Mouse (Mus musculus) kidney, embryonic 16.5 days (tissue): ENCODE measurements at regions not wholly inside any gene's neighbourhood (a gene's known extent, or its start where the extent isn't known, plus 50 kb on each side); places are given as distances from the start of the nearest gene placed in this dataset.
"Not testable (repeated sequence)": the region's sequence is repeated elsewhere in the genome, so short reads cannot be mapped to it uniquely, and the experiment has no call there.

Source experiments
- ATAC-seq: fragments of 200-750 bp; cut with Nextera tagmentation; 2 replicates; pipeline ENCODE4 v1.8.0; 2017; ENCODE audit warnings: moderate TSS enrichment; ENCODE audit not compliant: low FRiP score, low TSS enrichment
- H3K27ac ChIP-seq: fragments of 300-500 bp; sonication (generic); 2 replicates; pipeline ENCODE4 v1.5.1; 2014; ENCODE audit warnings: low read length
- H3K27me3 ChIP-seq: fragments of 300-500 bp; sonication (generic); 2 replicates; pipeline ENCODE4 v1.6.1; 2014; ENCODE audit warnings: low read length, control low read depth, mixed read lengths; ENCODE audit not compliant: insufficient read depth
- H3K36me3 ChIP-seq: fragments of 300-500 bp; sonication (generic); 2 replicates; pipeline ENCODE4 v1.6.1; 2014; ENCODE audit warnings: low read length, control low read depth, mixed read lengths; ENCODE audit not compliant: insufficient read depth
- H3K4me1 ChIP-seq: fragments of 300-500 bp; sonication (generic); 2 replicates; pipeline ENCODE4 v1.6.1; 2014; ENCODE audit warnings: low read length, control low read depth, mixed read lengths; ENCODE audit not compliant: insufficient read depth
- H3K4me2 ChIP-seq: fragments of 300-500 bp; sonication (generic); replicated peaks from 2 replicates; pipeline ENCODE4 v1.6.1; 2014; ENCODE audit warnings: low read depth, low read length
- H3K4me3 ChIP-seq: fragments of 300-500 bp; sonication (generic); 2 replicates; pipeline ENCODE4 v1.5.1; 2014; ENCODE audit warnings: mild to moderate bottlenecking, low read length
- H3K9ac ChIP-seq: fragments of 300-500 bp; sonication (generic); replicated peaks from 2 replicates; pipeline ENCODE4 v1.6.1; 2014; ENCODE audit warnings: low read length
- H3K9me3 ChIP-seq: fragments of 300-500 bp; sonication (generic); 2 replicates; pipeline ENCODE4 v1.6.1; 2016; ENCODE audit warnings: low read length, control low read depth
- WGBS: fragments of 180-500 bp; shearing (Covaris S2); extraction: QIAGEN DNeasy Blood & Tissue Kit; methylation state at CpG from one replicate; pipeline ENCODE4 v1.1.7; 2014; 5-methylcytosine and 5-hydroxymethylcytosine counted together

DNA sequence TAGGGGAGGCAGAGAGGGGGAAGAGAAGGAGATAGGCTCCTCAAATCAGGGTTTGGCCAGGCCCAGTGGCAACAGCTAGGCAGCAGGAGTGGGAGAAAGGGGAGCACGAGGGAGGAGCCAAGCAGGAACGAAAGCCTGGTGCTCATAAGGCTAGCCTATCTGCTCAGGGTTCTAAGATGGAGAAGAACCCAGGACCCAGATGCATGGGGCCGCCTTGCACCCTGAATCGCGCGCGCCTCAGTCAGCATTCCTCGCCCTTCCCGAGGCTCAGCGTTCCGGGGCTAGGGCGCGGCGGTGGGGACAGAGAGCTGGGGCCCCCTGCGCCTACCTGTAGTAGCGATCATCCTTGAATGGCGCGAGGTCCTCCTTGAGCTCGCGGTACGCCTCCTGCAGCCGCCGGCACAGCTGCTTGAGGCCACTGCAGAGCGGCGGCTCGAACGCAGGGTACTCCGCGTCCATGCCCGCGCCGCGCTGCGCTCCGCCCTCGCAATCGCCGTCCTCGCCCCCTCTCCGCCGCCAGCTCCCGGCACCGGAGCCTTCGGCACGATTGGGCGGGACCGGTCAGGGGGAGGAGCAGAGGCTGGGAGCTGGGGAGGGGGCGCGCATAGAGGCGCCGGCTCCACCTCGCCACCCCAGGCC is 60.1 kb downstream of the Dynlt1b start:
- H3K9ac ChIP-seq, H3K9me3 ChIP-seq, H3K4me1 ChIP-seq, H3K27ac ChIP-seq, H3K36me3 ChIP-seq, H3K27me3 ChIP-seq: not testable (repeated sequence)
- H3K4me3 ChIP-seq: peak overlapping the region; percentile 21; the same call in 1 of the 2 replicates
- ATAC-seq: peak; percentile 73
- peak overlapping the region; percentile 35 for H3K4me2 ChIP-seq
- WGBS: under 1% methylated on average over 21 of the region's 52 CpGs

DNA sequence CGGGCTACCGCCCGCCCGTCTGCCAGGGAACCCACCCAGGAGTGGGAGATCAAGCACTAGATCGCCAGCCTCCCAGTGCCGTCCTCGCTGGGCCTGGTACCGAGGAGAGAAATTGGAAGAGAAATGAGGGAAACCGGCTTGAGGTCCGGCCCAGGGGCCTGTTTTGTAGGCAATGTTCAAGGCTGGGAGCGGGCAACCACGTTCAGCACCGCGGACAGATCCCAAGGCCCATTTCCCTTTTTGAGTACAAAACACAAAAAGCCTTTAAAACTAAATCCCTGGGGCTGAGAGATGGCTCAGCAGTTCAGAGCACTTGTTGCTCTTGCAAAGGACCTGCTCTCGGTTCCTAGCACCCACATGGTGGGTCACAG is 60.6 kb downstream of the Dynlt1b start:
- WGBS: no CpG with 5 or more reads among the region's 15 CpGs

DNA sequence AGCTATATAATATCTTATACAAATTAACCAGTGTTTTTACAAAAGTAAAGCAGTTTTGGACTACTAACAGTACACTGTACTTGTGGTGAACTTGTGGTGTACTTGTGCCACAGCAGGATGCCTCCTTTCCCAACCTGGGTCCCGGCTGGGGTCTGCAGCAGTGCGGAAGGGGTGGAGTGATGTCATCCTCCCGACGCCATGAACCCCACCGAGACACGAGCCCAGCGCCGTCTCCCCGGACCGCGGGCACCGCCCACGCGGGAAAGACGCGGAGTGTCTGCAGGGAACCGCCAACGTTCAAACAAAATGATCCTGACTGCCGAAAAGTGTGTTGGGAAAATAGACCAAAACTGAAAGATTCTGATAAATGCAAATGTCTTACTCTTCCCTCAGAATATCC is 62.6 kb downstream of the Dynlt1b start:
- 0 out of 2 replicates have a peak overlapping the region, but pooled peaks have one; percentile 17 for H3K4me2 ChIP-seq
- H3K9me3 ChIP-seq, ATAC-seq, H3K27me3 ChIP-seq, H3K4me3 ChIP-seq, H3K27ac ChIP-seq, H3K36me3 ChIP-seq, H3K9ac ChIP-seq, H3K4me1 ChIP-seq: not testable (repeated sequence)
- 27% methylated on average over 19 of the region's 19 CpGs for WGBS

More for the DNA sequence above, 60.6 kb downstream of the Dynlt1b start:
- H3K36me3 ChIP-seq, H3K4me3 ChIP-seq, H3K9ac ChIP-seq, H3K4me2 ChIP-seq, H3K27me3 ChIP-seq, H3K9me3 ChIP-seq, H3K27ac ChIP-seq, H3K4me1 ChIP-seq: not testable (repeated sequence)
- peak; percentile 70 for ATAC-seq

DNA sequence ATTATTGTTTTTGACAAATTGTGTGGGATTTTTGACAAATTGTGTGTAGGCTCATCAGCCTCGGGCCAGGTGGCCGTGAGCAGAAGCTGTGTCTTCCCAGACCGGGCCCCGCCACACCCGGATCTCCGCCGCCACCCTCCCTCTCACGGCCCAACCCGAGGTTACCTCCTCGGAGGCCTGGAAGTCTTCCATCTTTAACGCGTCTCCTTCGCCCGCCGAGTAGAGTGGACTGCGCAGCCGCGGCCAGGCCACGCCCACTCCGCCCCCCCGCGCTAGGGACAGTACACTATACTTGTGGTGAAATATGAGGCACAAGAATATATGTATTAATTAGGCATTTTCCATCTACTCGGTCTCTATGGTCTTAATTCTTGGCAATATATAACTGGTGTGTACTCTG is 63.0 kb downstream of the Dynlt1b start:
- H3K36me3 ChIP-seq, H3K9me3 ChIP-seq, H3K27me3 ChIP-seq, H3K9ac ChIP-seq, H3K4me1 ChIP-seq, ATAC-seq, H3K27ac ChIP-seq, H3K4me3 ChIP-seq, H3K4me2 ChIP-seq: not testable (repeated sequence)
- 29% methylated on average over 21 of the region's 23 CpGs for WGBS

DNA sequence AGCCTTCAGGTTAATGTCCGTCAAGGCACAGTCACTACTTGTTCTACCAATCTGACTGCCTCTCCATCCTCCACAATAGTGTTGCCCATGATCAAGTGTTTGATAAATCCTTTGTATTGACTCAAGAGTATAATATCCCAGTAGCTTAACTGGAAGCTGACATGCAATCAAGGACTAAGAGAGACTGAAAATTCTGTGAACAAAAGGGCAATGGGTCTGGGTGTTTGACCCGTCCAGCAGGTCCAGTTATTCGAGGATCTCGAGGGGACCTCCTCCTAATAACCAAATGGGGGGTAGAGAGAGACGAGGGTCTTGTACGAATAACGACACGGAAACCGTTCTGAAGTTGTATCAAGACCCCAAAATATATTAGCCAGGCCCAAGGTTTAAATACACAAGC is 66.6 kb downstream of the Dynlt1b start:
- 83% methylated on average over 9 of the region's 9 CpGs for WGBS
- H3K27me3 ChIP-seq, H3K9ac ChIP-seq, H3K36me3 ChIP-seq, H3K27ac ChIP-seq, H3K4me2 ChIP-seq, H3K4me3 ChIP-seq, H3K4me1 ChIP-seq, ATAC-seq, H3K9me3 ChIP-seq: not testable (repeated sequence)

DNA sequence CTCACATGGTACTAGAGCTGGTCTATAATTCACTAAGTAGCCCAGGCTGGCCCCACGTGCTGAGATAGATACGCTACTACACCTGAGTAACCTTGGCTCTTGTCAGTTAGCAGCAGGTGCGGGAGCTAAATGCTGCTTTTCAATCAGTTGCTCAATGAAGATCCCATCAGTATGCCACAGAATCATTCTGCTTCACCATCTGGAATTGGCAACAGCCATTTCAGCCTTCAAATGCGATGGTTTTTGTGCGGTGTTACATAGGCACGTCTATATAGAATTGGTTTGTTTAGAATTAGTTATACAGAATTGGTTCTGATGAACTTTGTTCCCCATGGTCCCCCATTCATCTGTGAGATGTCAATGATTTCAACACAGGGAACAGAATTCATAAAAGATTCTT is 72.8 kb downstream of the Dynlt1b start:
- not testable (repeated sequence) for H3K4me1 ChIP-seq, H3K27ac ChIP-seq, H3K4me2 ChIP-seq, H3K36me3 ChIP-seq, H3K9me3 ChIP-seq, H3K9ac ChIP-seq, H3K4me3 ChIP-seq, H3K27me3 ChIP-seq, ATAC-seq
- WGBS: 93% methylated on average over 4 of the region's 6 CpGs

DNA sequence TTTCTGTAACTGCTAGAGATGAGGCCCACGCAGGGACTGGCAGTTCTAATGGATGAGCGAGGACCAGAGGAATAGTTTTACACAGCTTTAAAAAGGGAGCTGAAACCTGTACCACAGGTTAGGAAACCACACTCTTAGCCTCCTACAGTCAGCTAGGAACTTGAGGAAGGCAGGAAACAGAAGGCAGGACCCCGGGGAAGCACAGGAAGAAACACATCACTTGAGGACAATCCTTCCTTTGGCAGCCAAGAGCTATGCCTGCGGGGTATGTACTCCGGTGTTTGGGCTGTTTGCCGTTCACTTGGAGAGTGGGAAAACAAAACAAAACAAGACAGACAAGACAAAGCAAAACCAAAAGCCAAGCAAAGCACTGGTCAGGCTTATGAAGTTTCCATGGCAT is 76.0 kb downstream of the Dynlt1b start:
- not testable (repeated sequence) for H3K36me3 ChIP-seq, H3K4me1 ChIP-seq, H3K9ac ChIP-seq, H3K27me3 ChIP-seq, H3K9me3 ChIP-seq, H3K4me2 ChIP-seq, H3K4me3 ChIP-seq, ATAC-seq, H3K27ac ChIP-seq
- WGBS: 76% methylated on average over 6 of the region's 6 CpGs

DNA sequence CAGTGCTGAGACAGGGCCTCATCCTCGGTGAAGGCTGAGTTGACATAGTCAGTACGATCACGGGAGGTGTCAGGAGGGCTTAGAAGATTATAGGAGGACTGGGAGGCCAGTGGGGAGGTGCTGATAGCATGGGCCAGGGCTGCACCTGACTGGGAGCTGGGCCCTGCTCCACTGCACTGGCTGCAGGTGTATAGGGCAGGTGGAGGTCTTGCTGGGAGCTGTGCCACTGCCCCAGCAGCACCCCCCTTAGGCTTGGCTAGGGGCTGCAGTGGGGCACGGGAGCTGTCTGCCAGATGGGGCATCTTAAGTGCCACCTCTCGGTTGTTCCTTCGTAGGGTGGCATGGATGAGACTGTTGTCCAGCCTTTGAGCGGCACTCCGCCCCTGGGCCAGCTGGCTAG is 85.2 kb downstream of the Dynlt1b start:
- H3K4me3 ChIP-seq: not testable (repeated sequence)
- 91% methylated on average over 5 of the region's 8 CpGs for WGBS

DNA sequence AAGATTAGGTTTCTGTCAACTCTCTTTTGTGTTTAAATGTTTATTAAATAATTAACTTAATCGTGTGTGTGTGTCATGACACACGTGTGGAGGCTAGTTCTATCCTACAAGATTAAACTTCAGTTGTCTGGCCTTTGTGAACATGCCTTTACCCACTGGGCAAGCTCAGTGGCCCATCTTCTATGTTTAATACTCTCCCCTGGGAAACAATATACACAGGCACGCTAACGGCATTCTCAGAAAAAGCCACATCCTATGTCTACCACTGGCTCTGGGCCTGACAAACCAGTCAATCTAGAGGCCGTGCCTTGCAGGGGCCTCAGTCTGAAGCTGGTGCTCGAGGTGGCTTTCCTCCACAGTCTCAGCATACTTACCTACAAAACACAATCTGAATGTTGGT is 82.4 kb upstream of the Dynlt1c start:
- not testable (repeated sequence) for H3K4me2 ChIP-seq, ATAC-seq
- WGBS: 83% methylated on average over 5 of the region's 6 CpGs

More for the DNA sequence above, 85.2 kb downstream of the Dynlt1b start:
- not testable (repeated sequence) for H3K27ac ChIP-seq, H3K27me3 ChIP-seq, H3K9ac ChIP-seq, H3K9me3 ChIP-seq, H3K36me3 ChIP-seq, H3K4me2 ChIP-seq, H3K4me1 ChIP-seq
- ATAC-seq: 0 out of 2 replicates have a peak, but pooled peaks have one; percentile 13

DNA sequence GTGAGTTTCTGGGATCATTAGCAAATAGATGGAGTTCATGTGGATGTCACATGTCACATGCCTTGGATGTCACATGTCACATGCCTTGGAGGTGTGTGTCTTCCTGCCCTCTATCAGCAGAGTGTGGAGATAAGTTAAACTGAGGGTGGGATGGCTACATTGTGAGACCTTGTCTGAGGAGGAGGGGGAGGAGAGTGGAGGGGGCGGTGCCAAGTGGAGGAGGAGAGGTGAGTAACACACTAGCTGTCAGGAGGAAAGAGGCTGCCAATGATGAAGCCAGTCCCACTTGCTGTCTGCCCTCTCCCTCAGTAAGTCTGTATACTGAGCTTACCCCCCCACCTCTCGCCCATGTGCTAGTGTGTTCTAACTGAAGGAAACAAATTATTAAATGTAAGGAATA is 81.5 kb upstream of the Dynlt1c start:
- not testable (repeated sequence) for H3K9me3 ChIP-seq, H3K4me3 ChIP-seq, H3K9ac ChIP-seq, H3K27me3 ChIP-seq, ATAC-seq, H3K27ac ChIP-seq, H3K36me3 ChIP-seq, H3K4me1 ChIP-seq, H3K4me2 ChIP-seq
- WGBS: 91% methylated on average over 2 of the region's 2 CpGs

More for the DNA sequence above, 82.4 kb upstream of the Dynlt1c start:
- not testable (repeated sequence) for H3K9ac ChIP-seq, H3K27ac ChIP-seq, H3K9me3 ChIP-seq, H3K4me3 ChIP-seq, H3K36me3 ChIP-seq, H3K4me1 ChIP-seq, H3K27me3 ChIP-seq
